Mouse (Mus musculus) myocyte (in vitro differentiated cells): ENCODE measurements around the gene Cfdp1.

Source experiments
- CEBPB ChIP-seq: IDR thresholded peaks from 2 replicates; pipeline ENCODE4 v1.6.1; 2011; ENCODE audit warnings: mild to moderate bottlenecking, moderate library complexity; ENCODE audit not compliant: poor library complexity, insufficient read depth, severe bottlenecking
- E2F4 ChIP-seq: IDR thresholded peaks from one replicate; pipeline ENCODE4 v1.6.1; 2011; ENCODE audit warnings: mild to moderate bottlenecking, control low read depth, moderate library complexity; ENCODE audit not compliant: insufficient read depth
- MAX ChIP-seq: IDR thresholded peaks from one replicate; pipeline ENCODE4 v1.6.1; 2011; ENCODE audit warnings: low read depth, mild to moderate bottlenecking, control low read depth
- MYOD1 ChIP-seq, 3 experiments: IDR thresholded peaks; one replicate each; pipeline ENCODE4 v1.6.1; 2011; ENCODE audit warnings: control low read depth in 2 of 3, low read depth in 2 of 3, mild to moderate bottlenecking in 2 of 3, moderate library complexity in 1 of 3; ENCODE audit not compliant: insufficient read length in 2 of 3, control insufficient read depth in 1 of 3
- MYOG ChIP-seq, 3 experiments: IDR thresholded peaks; one replicate each; pipeline ENCODE4 v1.6.1; 2011; ENCODE audit warnings: control low read depth in 2 of 3, low read depth in 2 of 3, mild to moderate bottlenecking in 2 of 3; ENCODE audit not compliant: insufficient read length in 2 of 3, control insufficient read depth in 1 of 3, insufficient read depth in 1 of 3
- POLR2A ChIP-seq: IDR thresholded peaks from one replicate; pipeline ENCODE4 v1.6.1; 2011; ENCODE audit warnings: low read depth, mild to moderate bottlenecking, control low read depth, moderate library complexity; ENCODE audit not compliant: insufficient read length
- POLR2AphosphoS2 ChIP-seq: IDR thresholded peaks from one replicate; pipeline ENCODE4 v1.6.1; 2011; ENCODE audit warnings: low read depth, control low read depth; ENCODE audit not compliant: insufficient read length
- REST ChIP-seq: IDR thresholded peaks from one replicate; pipeline ENCODE4 v1.6.1; 2011; ENCODE audit warnings: mild to moderate bottlenecking, control low read depth, moderate library complexity; ENCODE audit not compliant: insufficient read depth, insufficient read length
- SRF ChIP-seq: IDR thresholded peaks from one replicate; pipeline ENCODE4 v1.6.1; 2011; ENCODE audit warnings: low read depth; ENCODE audit not compliant: control insufficient read depth, insufficient read length
- TCF12 ChIP-seq: IDR thresholded peaks from one replicate; pipeline ENCODE4 v1.6.1; 2011; ENCODE audit warnings: mild to moderate bottlenecking, control low read depth; ENCODE audit not compliant: poor library complexity, insufficient read depth, severe bottlenecking
- USF1 ChIP-seq: IDR thresholded peaks from one replicate; pipeline ENCODE4 v1.6.1; 2011; ENCODE audit warnings: low read depth, mild to moderate bottlenecking, control low read depth, moderate library complexity

GRCm38 (mm10) chr8:111898586-111898985 lies 44.5 kb upstream of the Cfdp1 start:
- no peak for TF ChIP-seq E2F4
- no peak for TF ChIP-seq POLR2A
- no peak for TF ChIP-seq CEBPB
- no peak for TF ChIP-seq TCF12
- no peak for TF ChIP-seq USF1
- no peak for TF ChIP-seq MAX
- no peak for TF ChIP-seq SRF
- TF ChIP-seq MYOG (IDR thresholded peaks at IDR 0.05; ENCODE audit: control insufficient read depth in 1 of 3, insufficient read depth in 1 of 3, insufficient read length in 2 of 3, low read depth in 2 of 3) = no peak
- TF ChIP-seq REST = no peak
- no peak for TF ChIP-seq POLR2AphosphoS2
- TF ChIP-seq MYOD1 (IDR thresholded peaks at IDR 0.05; ENCODE audit: control insufficient read depth in 1 of 3, insufficient read length in 2 of 3, low read depth in 2 of 3) = no peak
